Mouse (Mus musculus) midbrain, embryonic 16.5 days (tissue): ENCODE data around the gene Tbx2. TPM values are rescaled to one million over a fixed set of nuclear protein-coding genes. Genes with fewer than 3 reads are reported as not detected.

Experiments used
- ATAC-seq: fragments of 200-750 bp; cut with Nextera tagmentation; 2 replicates; pipeline ENCODE4 v1.8.0; 2017; ENCODE audit warnings: moderate TSS enrichment
- H3K27ac ChIP-seq: fragments of 300-500 bp; sonication (generic); 2 replicates; pipeline ENCODE4 v1.5.1; 2014; ENCODE audit warnings: mild to moderate bottlenecking, low read length, mixed read lengths
- H3K27me3 ChIP-seq: fragments of 300-500 bp; sonication (generic); 2 replicates; pipeline ENCODE4 v1.6.1; 2014; ENCODE audit warnings: low read depth, low read length, mixed read lengths; ENCODE audit not compliant: control insufficient read depth, insufficient read depth
- H3K36me3 ChIP-seq: fragments of 300-500 bp; sonication (generic); 2 replicates; pipeline ENCODE4 v1.6.1; 2014; ENCODE audit warnings: mild to moderate bottlenecking, low read length, moderate library complexity, mixed read lengths; ENCODE audit not compliant: control insufficient read depth, insufficient read depth
- H3K4me1 ChIP-seq: fragments of 300-500 bp; sonication (generic); 2 replicates; pipeline ENCODE4 v1.6.1; 2014; ENCODE audit warnings: mild to moderate bottlenecking, low read length, mixed read lengths; ENCODE audit not compliant: control insufficient read depth, insufficient read depth
- H3K4me2 ChIP-seq: fragments of 300-500 bp; sonication (generic); 2 replicates; pipeline ENCODE4 v1.6.1; 2014; ENCODE audit warnings: mild to moderate bottlenecking, low read length, mixed read lengths
- H3K4me3 ChIP-seq: fragments of 300-500 bp; sonication (generic); 2 replicates; pipeline ENCODE4 v1.5.1; 2014; ENCODE audit warnings: low read depth, mild to moderate bottlenecking, low read length, moderate library complexity, mixed read lengths
- H3K9ac ChIP-seq: fragments of 300-500 bp; sonication (generic); 2 replicates; pipeline ENCODE4 v1.6.1; 2014; ENCODE audit warnings: low read depth, low read length, mixed read lengths
- H3K9me3 ChIP-seq: fragments of 300-500 bp; sonication (generic); replicated peaks from 2 replicates; pipeline ENCODE4 v1.6.1; 2014; ENCODE audit warnings: mild to moderate bottlenecking, low read length, mixed read lengths; ENCODE audit not compliant: control insufficient read depth, poor library complexity, severe bottlenecking
- WGBS: fragments of 180-500 bp; shearing (Covaris S2); extraction: QIAGEN DNeasy Blood & Tissue Kit; methylation state at CpG from one replicate; pipeline ENCODE4 v1.1.7; 2014; 5-methylcytosine and 5-hydroxymethylcytosine counted together
- polyA plus RNA-seq: library from polyadenylated mRNA; unstranded; fragments of >200 nt; fragmentation: Nextera tagmentation; extraction: Ambion mirVana; gene quantifications from 2 replicates; pipeline ENCODE4 v1.2.1, GENCODE M21; 2015

The Tbx2 gene
- polyA plus RNA-seq, 1 experiment from 2014 or later, result 0.57 TPM

- Histone ChIP-seq H3K9ac (no peak overlapping the region), H3K4me3 (no peak overlapping the region), H3K9me3 (no peaks in the 10 kb centered on the region), H3K4me1 (no peaks in the 10 kb centered on the region; the same call in 1 of the 2 replicates), H3K4me2 (no peak overlapping the region), H3K36me3 (no peaks in the 10 kb centered on the region), H3K27ac (no peak overlapping the region), H3K27me3 (peaks cover 15% of the 10 kb centered on the region)
- no peak for ATAC-seq
- 93% methylated on average over 3 of the region's 3 CpGs for WGBS
These were observed 11.4 kb upstream of the Tbx2 start for GRCm38 (mm10) chr11:85820959-85821358.

DNA sequence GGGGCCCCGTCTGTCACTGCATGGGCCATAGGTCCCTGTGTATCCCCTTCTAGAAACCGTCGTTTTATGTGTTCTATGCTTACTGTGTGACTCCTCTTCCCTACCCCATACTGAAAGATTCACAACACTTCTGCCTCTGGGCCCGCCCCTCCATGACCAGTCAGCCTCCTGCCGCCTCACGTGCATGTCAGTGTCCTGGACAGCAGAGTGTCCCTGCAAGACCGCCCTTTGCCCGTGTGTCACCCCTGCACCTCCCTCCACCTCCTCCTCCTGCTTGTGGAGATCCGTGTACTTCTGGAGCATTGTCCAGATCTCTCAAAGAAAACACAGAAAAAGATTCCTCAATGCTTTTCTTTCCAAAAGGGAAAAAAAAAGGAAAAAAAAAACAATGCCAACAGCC lies 10.7 kb upstream of the Tbx2 start:
- Histone ChIP-seq H3K4me3 (no peak overlapping the region), H3K36me3 (no peaks in the 10 kb centered on the region), H3K4me2 (no peak overlapping the region), H3K9me3 (no peaks in the 10 kb centered on the region), H3K9ac (no peak overlapping the region), H3K4me1 (no peaks in the 10 kb centered on the region; the same call in 1 of the 2 replicates), H3K27ac (no peak overlapping the region), H3K27me3 (peaks cover 22% of the 10 kb centered on the region)
- ATAC-seq, result no peak
- 79% methylated on average over 9 of the region's 9 CpGs for WGBS

DNA sequence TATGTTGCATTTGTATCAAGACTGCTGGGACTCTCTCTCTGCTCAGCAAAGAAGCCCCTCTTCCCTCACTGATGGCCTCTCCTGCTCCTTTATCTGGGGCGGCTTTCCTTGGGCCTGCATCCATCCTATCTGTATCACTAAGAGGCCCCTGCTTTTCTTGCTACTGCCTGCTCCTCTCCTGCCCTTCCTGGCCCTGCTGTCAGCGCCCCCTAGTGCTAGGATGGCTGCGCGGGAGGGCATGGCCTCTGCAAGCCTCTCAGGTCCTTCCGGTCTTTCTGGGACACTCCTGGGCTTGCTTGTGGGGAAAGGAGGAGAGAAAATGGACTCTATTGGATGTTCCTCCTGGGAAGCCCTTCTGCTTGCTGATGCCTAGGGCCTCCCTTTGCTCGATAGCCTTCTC lies 9.2 kb upstream of the Tbx2 start:
- no peaks in the 10 kb centered on the region for H3K9me3 ChIP-seq
- H3K4me2 ChIP-seq, result no peak overlapping the region
- H3K36me3 ChIP-seq, result no peaks in the 10 kb centered on the region
- ATAC-seq, result no peak
- H3K27ac ChIP-seq, result no peak overlapping the region
- H3K27me3 ChIP-seq, result peaks cover 37% of the 10 kb centered on the region
- H3K4me3 ChIP-seq, result no peak overlapping the region
- 5% methylated on average over 6 of the region's 6 CpGs for WGBS
- H3K9ac ChIP-seq, result no peak overlapping the region
- no peaks in the 10 kb centered on the region; the same call in 1 of the 2 replicates for H3K4me1 ChIP-seq

- H3K4me3 ChIP-seq, result no peak overlapping the region
- no peaks in the 10 kb centered on the region for H3K9me3 ChIP-seq
- H3K27me3 ChIP-seq, result peaks cover 43% of the 10 kb centered on the region
- no peak overlapping the region for H3K9ac ChIP-seq
- ATAC-seq, result no peak
- H3K27ac ChIP-seq, result no peak overlapping the region
- H3K4me1 ChIP-seq, result no peaks in the 10 kb centered on the region; the same call in 1 of the 2 replicates
- H3K4me2 ChIP-seq, result no peak overlapping the region
- 90% methylated on average over 4 of the region's 4 CpGs for WGBS
- no peaks in the 10 kb centered on the region for H3K36me3 ChIP-seq
These were observed 8.6 kb upstream of the Tbx2 start for GRCm38 (mm10) chr11:85823794-85824193.

DNA sequence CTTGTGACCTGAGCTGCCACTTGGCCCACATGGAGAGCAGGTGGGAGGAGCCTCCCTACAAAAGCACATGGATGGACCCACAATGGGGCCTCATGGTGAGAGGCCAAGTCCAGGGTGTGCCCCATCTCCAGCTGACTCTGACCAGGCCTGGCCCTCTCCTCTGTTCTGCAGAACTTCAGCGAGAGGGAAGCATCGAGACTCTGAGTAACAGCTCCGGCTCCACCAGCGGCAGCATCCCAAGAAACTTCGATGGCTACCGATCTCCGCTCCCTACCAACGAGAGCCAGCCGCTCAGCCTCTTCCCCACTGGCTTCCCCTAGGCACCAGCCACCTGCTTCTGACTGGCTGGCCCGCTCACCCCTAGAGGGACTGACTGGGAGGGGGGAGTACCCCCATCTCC lies 7.3 kb upstream of the Tbx2 start:
- H3K4me2 ChIP-seq, result no peak overlapping the region
- no peak overlapping the region for H3K9ac ChIP-seq
- H3K27me3 ChIP-seq, result peaks cover 51% of the 10 kb centered on the region
- H3K27ac ChIP-seq, result no peak overlapping the region
- H3K4me1 ChIP-seq, result peaks cover 3% of the 10 kb centered on the region; the same call in 1 of the 2 replicates
- no peak overlapping the region for H3K4me3 ChIP-seq
- no peak for ATAC-seq
- no peaks in the 10 kb centered on the region for H3K36me3 ChIP-seq
- WGBS, result 79% methylated on average over 9 of the region's 10 CpGs
- no peaks in the 10 kb centered on the region for H3K9me3 ChIP-seq

- ATAC-seq, result no peak
- H3K27me3 ChIP-seq, result peaks cover 56% of the 10 kb centered on the region
These were observed 6.5 kb upstream of the Tbx2 start for GRCm38 (mm10) chr11:85825823-85826222.

GRCm38 (mm10) chr11:85827342-85827741 lies 5.0 kb upstream of the Tbx2 start:
- 23% methylated on average over 9 of the region's 9 CpGs for WGBS
- Histone ChIP-seq H3K9ac (no peak overlapping the region), H3K4me2 (no peak overlapping the region), H3K9me3 (no peaks in the 10 kb centered on the region), H3K27me3 (peaks cover 62% of the 10 kb centered on the region), H3K27ac (no peak overlapping the region), H3K4me3 (no peak overlapping the region), H3K36me3 (no peaks in the 10 kb centered on the region), H3K4me1 (peaks cover 5% of the 10 kb centered on the region; the same call in 1 of the 2 replicates)
- no peak for ATAC-seq

More at GRCm38 (mm10) chr11:85825823-85826222, 6.5 kb upstream of the Tbx2 start:
- no peak overlapping the region for H3K4me3 ChIP-seq
- H3K4me2 ChIP-seq, result no peak overlapping the region
- H3K9me3 ChIP-seq, result no peaks in the 10 kb centered on the region
- H3K4me1 ChIP-seq, result peaks cover 5% of the 10 kb centered on the region; the same call in 1 of the 2 replicates
- 81% methylated on average over 7 of the region's 7 CpGs for WGBS
- H3K36me3 ChIP-seq, result no peaks in the 10 kb centered on the region
- H3K9ac ChIP-seq, result no peak overlapping the region
- no peak overlapping the region for H3K27ac ChIP-seq

DNA sequence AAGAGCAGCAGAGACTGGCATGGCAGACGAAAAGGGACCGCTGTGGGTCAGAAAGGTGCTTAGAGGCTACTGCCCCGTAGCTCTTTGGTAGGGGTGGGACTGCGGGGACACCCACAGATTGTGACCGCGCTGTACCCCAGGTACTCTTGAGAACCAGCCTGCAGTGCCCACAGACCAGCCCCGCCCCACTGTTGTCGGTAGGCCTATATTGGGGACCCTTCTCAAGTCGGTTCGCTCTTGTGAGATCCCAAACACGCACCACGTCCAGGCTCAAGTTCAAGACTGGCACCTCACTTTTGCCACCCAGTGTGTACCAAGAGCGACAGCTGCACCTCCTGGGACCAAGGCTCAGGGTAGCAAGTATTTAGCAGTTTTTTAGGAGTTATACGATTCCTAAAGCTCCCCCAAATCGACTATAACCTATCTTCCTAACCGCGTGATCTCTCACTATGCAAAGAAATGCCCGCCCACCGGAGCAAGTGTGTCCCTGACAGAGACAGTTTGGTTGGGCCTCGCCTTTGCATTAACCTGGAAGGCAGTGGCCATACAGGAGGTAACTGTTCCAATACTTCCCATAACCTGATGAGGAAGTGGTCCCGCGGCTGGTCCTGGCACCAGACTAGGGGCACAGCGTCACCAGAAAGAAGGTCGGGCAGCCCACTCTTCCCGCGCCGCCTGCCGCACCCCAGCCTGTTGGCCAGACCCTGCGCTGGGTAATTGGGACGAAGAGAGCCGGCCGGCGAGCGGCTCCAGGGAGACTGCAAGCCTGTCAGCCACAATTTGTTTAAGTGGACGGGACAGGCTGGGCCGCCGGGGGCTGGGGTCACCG lies 3.4 kb upstream of the Tbx2 start:
- H3K4me3 ChIP-seq, result no peak overlapping the region
- H3K27ac ChIP-seq, result no peak overlapping the region
- H3K27me3 ChIP-seq, result peaks cover 61% of the 10 kb centered on the region
- no peak overlapping the region for H3K4me2 ChIP-seq
- H3K4me1 ChIP-seq, result peaks cover 12% of the 10 kb centered on the region
- no peak overlapping the region for H3K9ac ChIP-seq
- no peaks in the 10 kb centered on the region for H3K9me3 ChIP-seq
- no peaks in the 10 kb centered on the region for H3K36me3 ChIP-seq
- 6% methylated on average over 38 of the region's 38 CpGs for WGBS
- ATAC-seq, result no peak
